Mouse (Mus musculus): ENCODE results near the gene S1pr5.

The S1pr5 gene

GRCm38 (mm10) chr9:21197981-21198380 lies 50.3 kb downstream of the S1pr5 start:
- peak; percentile 85 for DNase-seq

GRCm38 (mm10) chr9:21196521-21197433 lies 51.5 kb downstream of the S1pr5 start:
- DNase-seq = peak; percentile 71

- peak; percentile 84 for DNase-seq
Observed at GRCm38 (mm10) chr9:21195736-21196505, 52.3 kb downstream of the S1pr5 start.

- no peak for DNase-seq
Observed at GRCm38 (mm10) chr9:21194787-21195493, 53.3 kb downstream of the S1pr5 start.

GRCm38 (mm10) chr9:21193786-21194185 lies 54.5 kb downstream of the S1pr5 start:
- DNase-seq = no peak

Measured in right cerebral cortex, adult 18-20 months (tissue).